Mouse (Mus musculus) spleen, adult 2 months (tissue): ENCODE measurements around the gene Rab22a. TPM values are rescaled to one million over a fixed set of nuclear protein-coding genes. Genes with fewer than 3 reads are reported as not detected.

Source experiments
- DNase-seq, 2 experiments: peaks; one replicate each; pipeline versions ENCODE4 v3.0.0 to v3.0.0-alpha.2; 2012 to 2021; ENCODE audit warnings: low spot score in 2 of 2, low read depth in 1 of 2
- H3K27ac ChIP-seq: fragments of 200-500 bp; 2 replicates; pipeline ENCODE4 v1.5.1; 2012; ENCODE audit warnings: low read length, inconsistent platforms; ENCODE audit not compliant: insufficient read depth
- H3K27me3 ChIP-seq: fragments of 200-500 bp; 2 replicates; pipeline ENCODE4 v1.6.1; 2012; ENCODE audit warnings: mild to moderate bottlenecking, moderate library complexity, low read length, inconsistent platforms; ENCODE audit not compliant: control insufficient read depth, insufficient read depth
- H3K36me3 ChIP-seq: fragments of 200-500 bp; 2 replicates; pipeline ENCODE4 v1.6.1; 2012; ENCODE audit warnings: mild to moderate bottlenecking, low read length, inconsistent platforms; ENCODE audit not compliant: control insufficient read depth, insufficient read depth
- H3K4me1 ChIP-seq: fragments of 200-500 bp; 2 replicates; pipeline ENCODE4 v1.6.1; 2011; ENCODE audit warnings: inconsistent platforms; ENCODE audit not compliant: control insufficient read depth, insufficient read depth, insufficient read length
- H3K4me3 ChIP-seq: fragments of 200-500 bp; 2 replicates; pipeline ENCODE4 v1.5.1; 2011; ENCODE audit warnings: mild to moderate bottlenecking, inconsistent platforms; ENCODE audit not compliant: insufficient read depth, insufficient read length; ENCODE audit errors: extremely low read depth
- CTCF ChIP-seq: fragments of 200-500 bp; IDR thresholded peaks from 2 replicates; pipeline ENCODE4 v1.5.1; 2011; ENCODE audit warnings: mild to moderate bottlenecking, inconsistent platforms; ENCODE audit not compliant: insufficient read depth, insufficient read length, insufficient replicate concordance; ENCODE audit errors: extremely low read depth
- POLR2A ChIP-seq: fragments of 200-500 bp; IDR thresholded peaks from 2 replicates; pipeline ENCODE4 v1.6.1; 2011; ENCODE audit warnings: low read depth, low read length, inconsistent platforms
- WGBS: fragments of 180-500 bp; shearing (Covaris S2); methylation state at CpG from one replicate; pipeline ENCODE4 v1.1.7; 2018; 5-methylcytosine and 5-hydroxymethylcytosine counted together
- polyA plus RNA-seq: library from polyadenylated mRNA; depleted of rRNA; stranded (reverse); fragments of >200 nt; gene quantifications from 2 replicates; pipeline ENCODE4 v1.2.3, GENCODE M21; 2012

The Rab22a gene
- polyA plus RNA-seq, 1 experiment = 18.7 TPM

GRCm38 (mm10) chr2:173665271-173665670 is 5.7 kb downstream of the Rab22a start:
- Histone ChIP-seq H3K4me3 (no peak overlapping the region), H3K36me3 (peaks cover 9% of the 10 kb centered on the region), H3K4me1 (peaks cover 6% of the 10 kb centered on the region; the same call in 1 of the 2 replicates), H3K27ac (no peak overlapping the region), H3K27me3 (no peaks in the 10 kb centered on the region)
- WGBS = 81% methylated on average over 2 of the region's 2 CpGs
- TF ChIP-seq CTCF (no peak), POLR2A (no peak)
- DNase-seq = no peak

- H3K27me3 ChIP-seq = no peaks in the 10 kb centered on the region
- peaks cover 9% of the 10 kb centered on the region for H3K36me3 ChIP-seq
- 89% methylated on average over 3 of the region's 3 CpGs for WGBS
- H3K4me1 ChIP-seq = 0 out of 2 replicates have a peak, but pooled peaks cover 2% of the 10 kb centered on the region
- no peak overlapping the region for H3K4me3 ChIP-seq
- TF ChIP-seq POLR2A = no peak
- no peak overlapping the region for H3K27ac ChIP-seq
- DNase-seq = no peak
Measured at GRCm38 (mm10) chr2:173666876-173667275, 7.3 kb downstream of the Rab22a start.

DNA sequence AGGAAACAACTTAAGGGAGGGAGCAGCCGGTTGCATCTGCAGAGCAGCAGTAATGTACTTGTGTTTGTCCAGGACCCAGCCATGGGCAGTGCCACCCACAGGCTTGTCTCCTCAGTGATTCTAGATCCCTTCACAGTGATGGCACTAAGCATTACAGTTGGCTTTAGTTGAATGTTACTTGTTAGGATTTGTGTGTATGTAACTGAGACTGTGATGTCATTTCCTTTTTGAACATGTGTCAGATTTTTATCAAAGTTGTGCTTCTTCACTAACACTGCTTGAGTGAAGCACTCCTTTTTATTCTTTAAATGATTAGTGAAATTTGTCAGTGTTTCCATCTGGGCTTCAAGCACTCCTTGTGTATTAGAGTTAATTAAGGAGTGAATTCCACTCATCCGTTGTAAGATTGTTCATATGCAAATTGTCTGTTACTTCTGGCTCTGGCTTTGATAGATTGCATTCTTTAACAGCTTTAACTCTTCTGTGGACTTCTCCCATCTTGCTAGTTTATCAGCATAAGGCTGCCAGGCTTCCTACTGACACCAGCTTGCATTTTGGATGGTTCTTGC is 12.9 kb downstream of the Rab22a start:
- no peak overlapping the region for H3K27ac ChIP-seq

GRCm38 (mm10) chr2:173673469-173673868 is 13.9 kb downstream of the Rab22a start:
- WGBS = 85% methylated on average over 1 of the region's 1 CpGs
- no peak for DNase-seq
- TF ChIP-seq POLR2A (no peak), CTCF (no peak)
- Histone ChIP-seq H3K27me3 (no peaks in the 10 kb centered on the region), H3K27ac (no peak overlapping the region), H3K4me1 (peaks cover 4% of the 10 kb centered on the region; the same call in 1 of the 2 replicates), H3K36me3 (peaks cover 4% of the 10 kb centered on the region), H3K4me3 (no peak overlapping the region)

More for the DNA sequence above, 12.9 kb downstream of the Rab22a start:
- TF ChIP-seq POLR2A (no peak), CTCF (no peak)
- Histone ChIP-seq H3K36me3 (peaks cover 6% of the 10 kb centered on the region), H3K27me3 (no peaks in the 10 kb centered on the region), H3K4me3 (no peak overlapping the region), H3K4me1 (peaks cover 4% of the 10 kb centered on the region; the same call in 1 of the 2 replicates)
- no peak for DNase-seq
- 81% methylated on average over 2 of the region's 2 CpGs for WGBS

GRCm38 (mm10) chr2:173678593-173678992 is 19.0 kb downstream of the Rab22a start:
- Histone ChIP-seq H3K36me3 (peaks cover 6% of the 10 kb centered on the region), H3K27ac (no peak overlapping the region)

DNA sequence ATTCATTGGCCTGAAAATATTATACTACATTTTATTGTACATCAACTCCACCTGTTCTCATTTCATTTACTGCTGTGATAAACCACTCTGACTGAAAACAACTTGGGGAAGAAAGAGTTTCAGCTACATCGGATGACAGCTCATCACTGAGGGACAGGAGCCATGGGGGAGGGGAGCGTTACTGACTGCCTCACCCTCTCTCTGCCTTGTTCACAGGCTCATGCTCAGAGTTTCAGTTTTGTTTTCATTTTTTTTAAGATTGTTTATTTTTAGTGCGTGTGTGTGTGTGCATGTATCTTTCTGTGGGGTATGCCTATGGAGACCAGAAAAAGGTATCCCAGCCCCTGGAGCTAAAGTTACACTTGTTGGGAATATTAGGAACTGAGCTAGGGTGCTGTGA is 19.7 kb downstream of the Rab22a start:
- Histone ChIP-seq H3K4me3 (no peak overlapping the region), H3K27me3 (no peaks in the 10 kb centered on the region), H3K27ac (no peak overlapping the region), H3K36me3 (peaks cover 4% of the 10 kb centered on the region), H3K4me1 (peaks cover 9% of the 10 kb centered on the region; the same call in 1 of the 2 replicates)
- 15% methylated on average over 3 of the region's 3 CpGs for WGBS
- DNase-seq = peak; percentile 42 to 55
- TF ChIP-seq POLR2A = no peak
- no peak for TF ChIP-seq CTCF

More at GRCm38 (mm10) chr2:173678593-173678992, 19.0 kb downstream of the Rab22a start:
- Histone ChIP-seq H3K27me3 (no peaks in the 10 kb centered on the region), H3K4me3 (no peak overlapping the region), H3K4me1 (peaks cover 9% of the 10 kb centered on the region; the same call in 1 of the 2 replicates)
- no peak for DNase-seq
- WGBS = 90% methylated on average over 2 of the region's 2 CpGs
- no peak for TF ChIP-seq CTCF
- TF ChIP-seq POLR2A = no peak

- 77% methylated on average over 1 of the region's 1 CpGs for WGBS
- Histone ChIP-seq H3K27ac (no peak overlapping the region), H3K27me3 (no peaks in the 10 kb centered on the region), H3K4me1 (peaks cover 9% of the 10 kb centered on the region; the same call in 1 of the 2 replicates), H3K4me3 (no peak overlapping the region), H3K36me3 (peaks cover 2% of the 10 kb centered on the region)
- no peak for TF ChIP-seq CTCF
- no peak for TF ChIP-seq POLR2A
- DNase-seq = no peak
Measured at GRCm38 (mm10) chr2:173680153-173680552, 20.6 kb downstream of the Rab22a start.
